Mouse (Mus musculus) heart, adult 2 months (tissue): ENCODE results near the gene Anapc5.

Source experiments
- CTCF ChIP-seq: fragments of 200-600 bp; IDR thresholded peaks from 2 replicates; pipeline ENCODE4 v1.8.1; 2022; ENCODE audit warnings: antibody characterized with exemption, mild to moderate bottlenecking, moderate library complexity
- EP300 ChIP-seq: fragments of 200-500 bp; IDR thresholded peaks from 2 replicates; pipeline ENCODE4 v1.6.1; 2011; ENCODE audit warnings: low read depth, low read length, control low read depth; ENCODE audit not compliant: insufficient read depth
- POLR2A ChIP-seq: fragments of 200-500 bp; IDR thresholded peaks from 2 replicates; pipeline ENCODE4 v1.6.1; 2011; ENCODE audit warnings: mild to moderate bottlenecking, low read depth, low read length, control low read depth; ENCODE audit not compliant: insufficient read depth

DNA sequence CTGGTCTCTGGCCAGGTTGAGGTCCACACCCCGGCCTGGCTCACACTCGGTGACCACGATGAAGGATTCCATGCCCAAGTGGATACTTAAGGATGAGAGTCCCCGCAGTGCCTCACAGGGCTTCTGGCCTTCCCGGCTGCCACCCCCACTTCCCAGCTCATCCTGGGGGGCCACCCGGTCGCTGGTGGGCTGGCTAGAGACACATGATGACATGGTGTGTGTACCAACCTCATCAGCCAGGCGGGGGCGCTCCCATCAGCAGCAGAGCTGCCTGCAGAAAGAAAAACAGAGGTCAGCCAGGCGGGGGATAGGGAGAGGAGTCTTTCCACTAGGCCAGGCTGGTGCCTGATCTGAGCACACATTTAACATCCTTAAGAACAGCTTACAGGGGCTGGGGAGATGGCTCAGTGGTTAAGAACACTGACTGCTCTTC lies 57.1 kb downstream of the Anapc5 start:
- TF ChIP-seq POLR2A (no peak), CTCF (peak; percentile 59), EP300 (no peak)
